Mouse (Mus musculus) liver, postnatal 0 days (tissue): ENCODE data around the gene Sugt1.

ENCODE experiments used
- CTCF ChIP-seq: sonication (generic); IDR thresholded peaks from 2 replicates; pipeline ENCODE4 v1.5.1; 2016; ENCODE audit warnings: antibody characterized with exemption, low read depth
- EP300 ChIP-seq: IDR thresholded peaks from 2 replicates; pipeline ENCODE4 v1.6.1; 2016; ENCODE audit warnings: antibody characterized with exemption, low read depth, mild to moderate bottlenecking

- TF ChIP-seq CTCF (no peak), EP300 (peak; percentile 21; the same call in 1 of the 2 replicates)
Measured at GRCm38 (mm10) chr14:79633196-79633595, 45.7 kb downstream of the Sugt1 start.
